Mouse (Mus musculus): ENCODE measurements at regions not wholly inside any gene's neighbourhood (a gene's known extent, or its start where the extent isn't known, plus 50 kb on each side); places are given as distances from the start of the nearest gene placed in this dataset.

- TF ChIP-seq CTCF (IDR thresholded peaks at IDR 0.05; ENCODE audit: low read depth) (no peak), EP300 (IDR thresholded peaks at IDR 0.05; ENCODE audit: low read depth) (no peak)
Measured at GRCm38 (mm10) chr9:46454807-46455610, 135.2 kb upstream of the 4931429L15Rik start.

Measured in liver, postnatal 0 days (tissue).